Mouse (Mus musculus): ENCODE data around the gene Mgat5. TPM values are rescaled to one million over a fixed set of nuclear protein-coding genes. Genes with fewer than 3 reads are reported as not detected.
A peak's percentile ranks its signal among the peaks of the same experiment; 100 is the strongest.

Gene Mgat5
- polyA plus RNA-seq, 1 experiment = 30.5 TPM

DNA sequence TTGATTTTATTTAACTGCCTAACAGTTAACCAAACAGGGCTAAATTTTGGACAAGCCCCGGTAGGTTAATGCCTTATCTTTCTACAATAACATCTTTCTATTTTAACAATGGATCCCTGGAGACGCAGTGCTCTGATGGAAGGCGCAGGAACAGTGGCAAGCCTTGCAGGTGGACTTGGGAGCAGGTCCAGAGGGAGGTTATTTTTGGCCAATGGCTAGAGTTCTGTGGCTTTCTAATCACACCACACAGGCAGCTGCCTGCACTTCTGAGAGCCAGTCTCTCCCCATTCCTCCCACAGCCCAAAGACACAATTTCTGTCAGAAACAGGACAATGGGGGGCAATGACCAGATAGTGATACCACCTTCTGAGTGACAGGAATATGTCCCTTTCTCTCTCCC lies 31.4 kb upstream of the Mgat5 start:
- 77% methylated on average over 3 of the region's 3 CpGs for WGBS
- Histone ChIP-seq H3K4me3 (replicated peaks; ENCODE audit: insufficient read depth, low read depth, low read length) (no peak overlapping the region), H3K4me1 (ENCODE audit: control insufficient read depth, insufficient read depth, low read length) (no peaks in the 10 kb centered on the region), H3K27me3 (ENCODE audit: control insufficient read depth, insufficient read depth, low read length) (no peaks in the 10 kb centered on the region), H3K27ac (ENCODE audit: insufficient read depth, low read length) (no peak overlapping the region)
- TF ChIP-seq POLR2A (IDR thresholded peaks at IDR 0.05; ENCODE audit: borderline replicate concordance, insufficient read depth, low read length) = no peak
- no peak for TF ChIP-seq CTCF (IDR thresholded peaks at IDR 0.05; ENCODE audit: borderline replicate concordance, insufficient read depth, low read depth, low read length)
- no peak for DNase-seq

DNA sequence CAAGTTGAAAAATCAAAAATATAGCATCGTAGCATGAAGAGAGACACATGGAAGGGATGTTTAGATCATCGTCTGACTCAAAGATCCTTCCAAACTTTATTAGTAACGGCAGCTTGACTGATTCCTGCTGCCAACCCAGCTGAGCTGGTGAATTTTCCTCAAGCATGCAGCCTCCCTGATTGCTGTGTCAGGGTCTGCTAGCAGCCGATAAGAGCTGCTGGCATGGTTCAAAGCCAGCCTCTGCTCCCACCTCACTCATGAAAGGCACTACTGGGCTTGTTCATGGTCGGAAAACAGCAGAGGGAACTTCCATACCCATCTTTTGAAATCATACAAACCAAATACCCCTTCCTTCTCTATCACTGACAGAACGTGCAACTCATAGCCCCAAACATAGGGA lies 12.4 kb upstream of the Mgat5 start:
- Histone ChIP-seq H3K27ac (ENCODE audit: insufficient read depth, low read length) (no peak overlapping the region), H3K4me1 (ENCODE audit: control insufficient read depth, insufficient read depth, low read length) (no peaks in the 10 kb centered on the region), H3K27me3 (ENCODE audit: control insufficient read depth, insufficient read depth, low read length) (no peaks in the 10 kb centered on the region), H3K4me3 (replicated peaks; ENCODE audit: insufficient read depth, low read depth, low read length) (no peak overlapping the region)
- 81% methylated on average over 6 of the region's 6 CpGs for WGBS
- DNase-seq = no peak
- TF ChIP-seq POLR2A (IDR thresholded peaks at IDR 0.05; ENCODE audit: borderline replicate concordance, insufficient read depth, low read length) = no peak
- TF ChIP-seq CTCF (IDR thresholded peaks at IDR 0.05; ENCODE audit: borderline replicate concordance, insufficient read depth, low read depth, low read length) = no peak

DNA sequence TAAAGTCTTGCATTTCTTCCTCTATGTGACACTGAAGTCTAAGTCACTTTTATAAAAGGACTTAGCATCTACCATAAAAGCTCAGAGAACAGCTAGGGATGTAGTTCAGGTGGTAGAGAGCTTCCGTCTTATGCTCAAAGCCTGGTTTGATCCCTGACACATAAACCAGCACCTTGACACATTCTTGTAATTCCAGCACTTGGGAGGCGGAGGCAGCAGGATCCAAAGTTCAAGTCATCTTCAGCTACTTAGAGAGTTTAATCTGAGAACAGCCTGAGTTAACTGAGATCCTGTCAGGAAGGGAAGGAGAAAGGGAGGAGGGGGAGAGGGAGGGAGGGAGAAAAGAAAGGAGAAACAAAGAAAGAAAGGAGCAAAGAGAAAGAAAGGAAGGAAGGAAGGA lies 5.6 kb upstream of the Mgat5 start:
- no peaks in the 10 kb centered on the region for H3K4me1 ChIP-seq (ENCODE audit: control insufficient read depth, insufficient read depth, low read length)
- WGBS = 92% methylated on average over 2 of the region's 2 CpGs
- no peak for TF ChIP-seq CTCF (IDR thresholded peaks at IDR 0.05; ENCODE audit: borderline replicate concordance, insufficient read depth, low read depth, low read length)
- no peak for TF ChIP-seq POLR2A (IDR thresholded peaks at IDR 0.05; ENCODE audit: borderline replicate concordance, insufficient read depth, low read length)
- no peak overlapping the region for H3K4me3 ChIP-seq (replicated peaks; ENCODE audit: insufficient read depth, low read depth, low read length)
- DNase-seq = no peak
- no peak overlapping the region for H3K27ac ChIP-seq (ENCODE audit: insufficient read depth, low read length)
- H3K27me3 ChIP-seq (ENCODE audit: control insufficient read depth, insufficient read depth, low read length) = no peaks in the 10 kb centered on the region

DNA sequence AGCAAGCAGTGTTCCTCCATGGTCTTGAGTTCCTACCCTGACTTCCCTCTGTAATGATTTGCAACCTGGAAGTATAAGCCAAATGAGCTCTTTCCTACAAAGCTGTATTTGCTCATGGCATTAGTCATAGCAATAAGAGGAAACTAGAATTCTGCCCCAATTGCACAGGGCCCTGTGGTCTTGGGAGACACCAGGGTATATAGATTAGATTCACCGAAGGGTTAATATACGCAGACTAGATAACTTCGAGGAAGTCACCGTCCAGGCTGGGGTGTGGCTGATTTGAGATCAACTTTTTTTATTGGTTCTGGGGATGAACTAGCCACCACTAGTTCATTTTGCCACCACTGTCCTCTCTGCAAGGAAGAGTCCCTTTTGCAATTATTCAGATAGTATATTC lies 2.5 kb upstream of the Mgat5 start:
- Histone ChIP-seq H3K27ac (ENCODE audit: insufficient read depth, low read length) (no peak overlapping the region), H3K4me1 (ENCODE audit: control insufficient read depth, insufficient read depth, low read length) (0 out of 2 replicates have a peak, but pooled peaks cover 3% of the 10 kb centered on the region), H3K27me3 (ENCODE audit: control insufficient read depth, insufficient read depth, low read length) (no peaks in the 10 kb centered on the region), H3K4me3 (replicated peaks; ENCODE audit: insufficient read depth, low read depth, low read length) (no peak overlapping the region)
- DNase-seq = no peak
- 69% methylated on average over 4 of the region's 4 CpGs for WGBS
- TF ChIP-seq POLR2A (IDR thresholded peaks at IDR 0.05; ENCODE audit: borderline replicate concordance, insufficient read depth, low read length) = no peak

GRCm38 (mm10) chr1:127203231-127203764 lies 1.5 kb upstream of the Mgat5 start:
- Histone ChIP-seq H3K4me3 (replicated peaks; ENCODE audit: insufficient read depth, low read depth, low read length) (no peak overlapping the region), H3K4me1 (ENCODE audit: control insufficient read depth, insufficient read depth, low read length) (0 out of 2 replicates have a peak, but pooled peaks cover 6% of the 10 kb centered on the region), H3K27me3 (ENCODE audit: control insufficient read depth, insufficient read depth, low read length) (no peaks in the 10 kb centered on the region), H3K27ac (ENCODE audit: insufficient read depth, low read length) (no peak overlapping the region)
- peak; percentile 41 to 45 for DNase-seq
- 37% methylated on average over 4 of the region's 4 CpGs for WGBS
- no peak for TF ChIP-seq POLR2A (IDR thresholded peaks at IDR 0.05; ENCODE audit: borderline replicate concordance, insufficient read depth, low read length)
- TF ChIP-seq CTCF (IDR thresholded peaks at IDR 0.05; ENCODE audit: borderline replicate concordance, insufficient read depth, low read depth, low read length) = peak; percentile 17; the same call in 1 of the 2 replicates

GRCm38 (mm10) chr1:127205501-127206019 lies 745 bp downstream of the Mgat5 start:
- peak in 1 of 2 experiments; percentile 16 for DNase-seq
- H3K27me3 ChIP-seq (ENCODE audit: control insufficient read depth, insufficient read depth, low read length) = no peaks in the 10 kb centered on the region
- peak overlapping the region; percentile 83 for H3K4me3 ChIP-seq (replicated peaks; ENCODE audit: insufficient read depth, low read depth, low read length)
- peaks cover 9% of the 10 kb centered on the region; the same call in 1 of the 2 replicates for H3K4me1 ChIP-seq (ENCODE audit: control insufficient read depth, insufficient read depth, low read length)
- H3K27ac ChIP-seq (ENCODE audit: insufficient read depth, low read length) = peak overlapping the region; percentile 68
- TF ChIP-seq POLR2A (IDR thresholded peaks at IDR 0.05; ENCODE audit: borderline replicate concordance, insufficient read depth, low read length) (no peak), CTCF (IDR thresholded peaks at IDR 0.05; ENCODE audit: borderline replicate concordance, insufficient read depth, low read depth, low read length) (no peak)
- WGBS = under 1% methylated on average over 24 of the region's 24 CpGs

DNA sequence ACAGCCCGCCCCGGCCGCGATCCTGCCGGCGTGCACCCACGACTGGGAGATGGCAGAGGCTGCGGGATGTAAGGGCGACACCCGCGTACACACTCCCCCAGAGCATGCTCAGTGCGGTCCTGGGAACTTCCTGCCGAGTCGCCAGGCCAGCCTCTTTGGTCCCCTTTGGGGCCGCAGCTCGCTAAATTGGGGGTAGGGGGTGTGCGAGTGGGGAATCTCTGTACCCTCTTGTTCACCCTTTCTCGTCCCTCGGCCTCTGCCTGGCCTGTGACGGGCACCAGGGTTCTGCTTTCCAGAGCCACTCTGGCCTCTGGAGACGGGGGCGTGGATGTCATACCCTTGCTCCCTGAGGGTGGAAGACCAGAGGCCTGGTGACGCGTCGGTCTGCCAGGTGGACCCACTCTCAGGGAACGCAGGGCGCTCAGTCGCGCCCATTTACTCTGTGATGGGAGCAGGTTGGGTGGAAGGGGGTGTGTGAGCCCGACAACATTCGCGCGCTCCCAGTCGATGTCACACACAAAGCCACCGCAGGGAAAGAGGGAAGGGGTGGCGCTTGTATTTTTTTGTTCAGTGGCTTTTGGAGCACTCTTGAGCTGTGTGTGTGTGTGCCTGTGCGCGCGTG lies 1.3 kb downstream of the Mgat5 start:
- peak; percentile 50 to 63 for DNase-seq
- TF ChIP-seq CTCF (IDR thresholded peaks at IDR 0.05; ENCODE audit: borderline replicate concordance, insufficient read depth, low read depth, low read length) (no peak), POLR2A (IDR thresholded peaks at IDR 0.05; ENCODE audit: borderline replicate concordance, insufficient read depth, low read length) (no peak)
- Histone ChIP-seq H3K4me3 (replicated peaks; ENCODE audit: insufficient read depth, low read depth, low read length) (peak overlapping the region; percentile 83), H3K27ac (ENCODE audit: insufficient read depth, low read length) (peak overlapping the region; percentile 68; the same call in 1 of the 2 replicates), H3K27me3 (ENCODE audit: control insufficient read depth, insufficient read depth, low read length) (no peaks in the 10 kb centered on the region), H3K4me1 (ENCODE audit: control insufficient read depth, insufficient read depth, low read length) (peaks cover 9% of the 10 kb centered on the region; the same call in 1 of the 2 replicates)
- 1% methylated on average over 39 of the region's 39 CpGs for WGBS
